Mouse (Mus musculus) brain, embryonic 14.5 days (tissue): ENCODE measurements around the gene Ptprk.

Experiments
- CTCF ChIP-seq: fragments of 200-500 bp; IDR thresholded peaks from 2 replicates; pipeline ENCODE4 v1.5.1; 2012; ENCODE audit warnings: inconsistent platforms, mild to moderate bottlenecking, moderate library complexity, borderline replicate concordance; ENCODE audit not compliant: insufficient read depth, insufficient read length; ENCODE audit errors: extremely low read depth
- POLR2A ChIP-seq: fragments of 200-500 bp; IDR thresholded peaks from 2 replicates; pipeline ENCODE4 v1.6.1; 2012; ENCODE audit warnings: mild to moderate bottlenecking, inconsistent platforms, borderline replicate concordance; ENCODE audit not compliant: poor library complexity, insufficient read depth, insufficient read length, severe bottlenecking; ENCODE audit errors: extremely low read depth

GRCm38 (mm10) chr10:28262159-28262558 is 187.5 kb downstream of the Ptprk start:
- TF ChIP-seq POLR2A (no peak), CTCF (no peak)
